Mouse (Mus musculus) liver, embryonic 11.5 days (tissue): Measurements from ENCODE around the gene Phldb1. TPM values are rescaled to one million over a fixed set of nuclear protein-coding genes. Genes with fewer than 3 reads are reported as not detected.
"Not testable (repeated sequence)": the region's sequence is repeated elsewhere in the genome, so short reads cannot be mapped to it uniquely, and the experiment has no call there.

Source experiments
- ATAC-seq: fragments of 200-750 bp; cut with Nextera tagmentation; replicated peaks from 2 replicates; pipeline ENCODE4 v1.8.0; 2017; ENCODE audit warnings: moderate number of reproducible peaks, mild to moderate bottlenecking, moderate TSS enrichment, moderate library complexity; ENCODE audit not compliant: low FRiP score
- DNase-seq: peaks from one replicate; pipeline ENCODE4 v3.0.0-alpha.2; 2017; ENCODE audit warnings: low spot score
- H3K27ac ChIP-seq: fragments of 300-500 bp; sonication (generic); 2 replicates; pipeline ENCODE4 v1.5.1; 2014; ENCODE audit warnings: mild to moderate bottlenecking, low read depth, low read length, control low read depth
- H3K27me3 ChIP-seq: fragments of 300-500 bp; sonication (generic); replicated peaks from 2 replicates; pipeline ENCODE4 v1.6.1; 2014; ENCODE audit warnings: low read length, mixed read lengths; ENCODE audit not compliant: control insufficient read depth, insufficient read depth
- H3K36me3 ChIP-seq: fragments of 300-500 bp; sonication (generic); 2 replicates; pipeline ENCODE4 v1.6.1; 2014; ENCODE audit warnings: mild to moderate bottlenecking, low read length, moderate library complexity, mixed read lengths; ENCODE audit not compliant: control insufficient read depth, insufficient read depth
- H3K4me1 ChIP-seq: fragments of 300-500 bp; sonication (generic); replicated peaks from 2 replicates; pipeline ENCODE4 v1.6.1; 2014; ENCODE audit warnings: low read length, mixed read lengths; ENCODE audit not compliant: control insufficient read depth, insufficient read depth
- H3K4me2 ChIP-seq: fragments of 300-500 bp; sonication (generic); 2 replicates; pipeline ENCODE4 v1.6.1; 2014; ENCODE audit warnings: mild to moderate bottlenecking, control low read depth, moderate library complexity
- H3K4me3 ChIP-seq: fragments of 300-500 bp; sonication (generic); 2 replicates; pipeline ENCODE4 v1.5.1; 2014; ENCODE audit warnings: low read depth, low read length, control low read depth
- H3K9ac ChIP-seq: fragments of 300-500 bp; sonication (generic); 2 replicates; pipeline ENCODE4 v1.6.1; 2014; ENCODE audit warnings: low read depth, low read length, control low read depth
- H3K9me3 ChIP-seq: fragments of 300-500 bp; sonication (generic); 2 replicates; pipeline ENCODE4 v1.6.1; 2016; ENCODE audit warnings: low read length, inconsistent platforms, mixed read lengths; ENCODE audit not compliant: control insufficient read depth
- WGBS: fragments of 180-500 bp; shearing (Covaris S2); extraction: QIAGEN DNeasy Blood & Tissue Kit; methylation state at CpG from one replicate; pipeline ENCODE4 v1.1.7; 2014; 5-methylcytosine and 5-hydroxymethylcytosine counted together
- polyA plus RNA-seq: library from polyadenylated mRNA; unstranded; fragments of >200 nt; fragmentation: Nextera tagmentation; extraction: Ambion mirVana; gene quantifications from 2 replicates; pipeline ENCODE4 v1.2.1, GENCODE M21; 2014

The Phldb1 gene
- polyA plus RNA-seq, result 10.6 and 10.9 TPM in 2 replicates

DNA sequence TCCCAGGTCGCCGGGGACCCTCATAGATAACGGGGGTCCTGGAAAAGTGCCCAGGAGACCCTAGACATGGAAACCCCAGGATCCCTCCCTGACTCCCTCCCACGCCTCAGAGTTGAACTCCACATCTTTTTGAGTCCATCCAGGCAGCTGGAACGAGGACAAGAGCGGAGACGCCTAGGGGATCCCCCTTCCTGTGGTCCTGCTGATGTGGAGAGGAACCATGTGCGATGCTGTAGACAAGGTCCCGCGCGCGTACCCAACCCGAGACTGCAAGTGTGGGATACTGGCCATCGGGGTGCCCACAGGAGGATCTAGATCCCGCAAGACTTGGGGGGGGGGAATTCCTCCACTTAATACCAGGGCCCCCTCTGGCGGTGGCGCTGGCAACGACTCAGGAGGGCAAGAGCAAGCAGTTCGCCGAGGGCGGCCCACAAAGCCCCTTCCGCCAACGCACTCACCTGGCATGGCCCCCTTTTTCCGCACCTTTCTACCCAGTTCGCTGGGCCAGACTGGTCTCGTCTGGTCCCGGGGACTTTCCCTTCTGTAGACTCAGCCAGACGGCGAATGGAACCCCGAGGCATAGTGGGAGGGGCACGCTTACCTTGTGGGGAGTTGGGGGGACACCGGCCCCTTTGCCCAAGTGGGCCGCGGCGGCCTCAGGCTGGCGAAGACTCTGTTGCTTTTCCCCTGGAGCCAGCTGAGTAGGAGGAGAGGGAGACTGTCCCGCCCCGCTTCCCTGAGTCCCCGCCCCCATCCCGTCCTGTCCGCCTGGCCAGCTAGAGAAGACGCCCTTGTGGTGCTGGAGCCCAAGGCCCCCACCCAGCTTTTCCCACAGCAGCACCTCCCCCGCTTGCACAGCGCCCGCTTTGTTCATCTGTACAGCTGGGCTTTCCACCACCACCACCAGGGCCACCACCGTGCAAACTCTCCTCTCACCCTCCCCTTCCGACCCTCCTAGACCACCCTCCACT, at the start of gene Phldb1:
Gene Phldb1, minus strand, starts transcription at position 675 of the 971 bp plus-strand sequence.
- Histone ChIP-seq H3K4me1 (peaks cover 23% of the 10 kb centered on the region), H3K9me3 (no peaks in the 10 kb centered on the region), H3K36me3 (no peaks in the 10 kb centered on the region), H3K4me3 (peak within 1 kb of the TSS; percentile 66), H3K27me3 (peaks cover 13% of the 10 kb centered on the region), H3K9ac (peak within 1 kb of the TSS; percentile 58), H3K27ac (no peak within 1 kb of the TSS), H3K4me2 (peak within 1 kb of the TSS; percentile 97)
- WGBS, result 2% methylated on average over 47 of the region's 47 CpGs
- ATAC-seq, result peak; percentile 49
- peak; percentile 69 for DNase-seq

DNA sequence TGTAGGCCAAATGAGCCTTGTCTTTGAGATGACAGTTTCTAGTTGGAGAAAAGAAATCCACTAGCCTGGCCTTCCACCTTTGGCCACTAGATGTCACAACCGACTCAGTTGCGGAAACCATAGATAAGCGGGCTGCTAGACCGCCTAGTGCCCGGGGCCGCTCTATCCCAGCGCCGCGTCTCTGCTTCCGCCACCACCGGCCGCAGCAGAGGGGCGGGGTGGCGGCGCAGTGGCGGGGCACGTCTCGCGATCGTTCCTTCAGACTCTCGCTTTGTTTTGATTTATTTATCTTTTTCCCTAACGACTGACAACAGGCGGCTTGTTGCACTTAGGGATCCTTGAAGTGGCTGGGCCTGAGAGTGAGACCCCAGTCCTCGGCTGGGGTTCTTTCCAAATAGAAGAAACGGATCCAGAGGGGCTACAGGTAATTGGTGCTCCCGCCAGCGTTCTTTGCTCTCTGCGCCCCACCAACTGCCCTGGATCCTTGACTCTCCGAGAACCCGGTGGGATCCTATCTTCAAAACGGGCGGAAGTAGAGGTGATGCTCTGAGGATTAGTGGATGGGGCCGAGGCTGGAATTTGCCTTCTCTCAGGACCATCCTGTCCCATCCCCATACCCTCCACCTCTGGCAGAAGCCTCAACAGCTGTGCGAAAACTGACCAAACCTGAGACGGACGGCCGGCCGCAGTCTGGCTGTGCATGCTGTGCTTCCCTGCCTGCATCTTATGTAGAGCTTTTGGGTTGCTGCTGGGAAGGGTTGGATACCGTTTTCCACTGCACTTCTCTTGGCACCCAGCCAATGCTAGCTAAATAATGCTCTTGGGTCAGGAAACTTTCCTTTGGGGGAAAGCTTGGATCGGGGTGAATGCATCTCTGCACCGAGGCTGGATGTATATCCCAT, 38.0 kb upstream of the Phldb1 start:
- ATAC-seq, result peak; percentile 98
- under 1% methylated on average over 41 of the region's 41 CpGs for WGBS

DNA sequence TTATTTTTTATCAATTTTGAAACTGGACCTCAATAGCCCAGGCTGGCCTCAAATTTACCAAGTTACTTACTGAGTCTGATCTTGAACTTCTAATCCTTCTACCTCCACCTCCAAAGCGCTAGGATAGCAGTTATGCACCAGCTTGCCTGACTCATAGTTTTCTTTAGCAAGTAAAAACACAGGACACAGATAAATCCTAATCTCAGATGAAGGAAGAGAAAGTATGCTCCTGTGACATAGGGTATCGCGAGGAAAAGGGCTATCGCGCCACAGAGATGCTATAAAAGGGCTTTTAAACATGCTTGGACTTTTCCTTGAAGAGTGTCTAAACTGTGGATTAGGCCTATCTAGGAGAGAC, 37.4 kb upstream of the Phldb1 start:
- no peak overlapping the region for H3K4me3 ChIP-seq
- ATAC-seq (no peak), DNase-seq (no peak)
- H3K27me3 ChIP-seq, result no peaks in the 10 kb centered on the region
- peak overlapping the region; percentile 11 for H3K4me2 ChIP-seq
- no peaks in the 10 kb centered on the region for H3K36me3 ChIP-seq
- H3K9ac ChIP-seq, result 0 out of 2 replicates have a peak overlapping the region, but pooled peaks have one; percentile 20
- H3K4me1 ChIP-seq, result peaks cover 2% of the 10 kb centered on the region
- H3K9me3 ChIP-seq, result no peaks in the 10 kb centered on the region
- peak overlapping the region; percentile 78 for H3K27ac ChIP-seq
- 20% methylated on average over 5 of the region's 5 CpGs for WGBS

More for the DNA sequence above, 38.0 kb upstream of the Phldb1 start:
- Histone ChIP-seq H3K36me3 (no peaks in the 10 kb centered on the region), H3K4me2 (peak overlapping the region; percentile 97), H3K27me3 (no peaks in the 10 kb centered on the region), H3K9ac (peak overlapping the region; percentile 73), H3K4me1 (peaks cover 2% of the 10 kb centered on the region), H3K27ac (peak overlapping the region; percentile 71), H3K9me3 (no peaks in the 10 kb centered on the region), H3K4me3 (peak overlapping the region; percentile 79)
- peak; percentile 90 for DNase-seq

DNA sequence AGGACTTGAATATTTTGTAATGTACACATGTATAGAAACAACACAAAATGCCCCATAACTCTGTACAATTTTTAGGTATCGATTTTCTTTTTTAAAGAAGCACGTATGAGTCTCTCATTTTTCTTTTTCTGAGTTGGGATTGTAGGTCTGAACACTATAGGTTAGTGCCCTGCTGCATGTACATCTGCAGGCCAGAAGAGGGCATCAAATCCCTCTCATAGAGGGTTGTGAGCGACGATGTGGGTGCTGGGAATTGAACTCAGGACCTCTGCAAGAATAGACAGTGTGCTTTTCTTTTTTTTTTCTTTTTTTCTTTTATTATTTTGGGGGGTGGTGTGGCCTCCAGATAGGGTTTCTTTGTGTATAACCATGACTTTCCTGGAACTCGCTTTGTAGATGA, 36.4 kb upstream of the Phldb1 start:
- 88% methylated on average over 5 of the region's 5 CpGs for WGBS
- H3K27ac ChIP-seq, result no peak overlapping the region
- no peak overlapping the region for H3K9ac ChIP-seq
- ATAC-seq, result no peak
- no peaks in the 10 kb centered on the region for H3K36me3 ChIP-seq
- DNase-seq, result no peak
- no peaks in the 10 kb centered on the region for H3K9me3 ChIP-seq
- no peak overlapping the region for H3K4me2 ChIP-seq
- no peak overlapping the region for H3K4me3 ChIP-seq
- H3K4me1 ChIP-seq, result peaks cover 3% of the 10 kb centered on the region
- no peaks in the 10 kb centered on the region for H3K27me3 ChIP-seq

DNA sequence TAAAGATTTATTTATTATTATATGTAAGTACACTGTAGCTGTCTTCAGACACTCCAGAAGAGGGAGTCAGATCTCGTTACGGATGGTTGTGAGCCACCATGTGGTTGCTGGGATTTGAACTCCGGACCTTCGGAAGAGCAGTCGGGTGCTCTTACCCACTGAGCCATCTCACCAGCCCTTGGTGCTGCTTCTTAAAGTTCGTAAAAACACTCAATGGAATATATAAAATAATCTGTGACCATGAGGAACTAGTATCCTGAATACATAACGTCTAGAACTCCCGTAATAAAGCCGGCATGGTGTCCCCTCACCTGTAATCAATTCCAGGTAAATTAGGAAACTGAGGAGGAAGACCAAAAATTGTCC, 33.0 kb upstream of the Phldb1 start:
- DNase-seq, result not testable (repeated sequence)
- peak overlapping the region; percentile 96; the same call in 1 of the 2 replicates for H3K27ac ChIP-seq

DNA sequence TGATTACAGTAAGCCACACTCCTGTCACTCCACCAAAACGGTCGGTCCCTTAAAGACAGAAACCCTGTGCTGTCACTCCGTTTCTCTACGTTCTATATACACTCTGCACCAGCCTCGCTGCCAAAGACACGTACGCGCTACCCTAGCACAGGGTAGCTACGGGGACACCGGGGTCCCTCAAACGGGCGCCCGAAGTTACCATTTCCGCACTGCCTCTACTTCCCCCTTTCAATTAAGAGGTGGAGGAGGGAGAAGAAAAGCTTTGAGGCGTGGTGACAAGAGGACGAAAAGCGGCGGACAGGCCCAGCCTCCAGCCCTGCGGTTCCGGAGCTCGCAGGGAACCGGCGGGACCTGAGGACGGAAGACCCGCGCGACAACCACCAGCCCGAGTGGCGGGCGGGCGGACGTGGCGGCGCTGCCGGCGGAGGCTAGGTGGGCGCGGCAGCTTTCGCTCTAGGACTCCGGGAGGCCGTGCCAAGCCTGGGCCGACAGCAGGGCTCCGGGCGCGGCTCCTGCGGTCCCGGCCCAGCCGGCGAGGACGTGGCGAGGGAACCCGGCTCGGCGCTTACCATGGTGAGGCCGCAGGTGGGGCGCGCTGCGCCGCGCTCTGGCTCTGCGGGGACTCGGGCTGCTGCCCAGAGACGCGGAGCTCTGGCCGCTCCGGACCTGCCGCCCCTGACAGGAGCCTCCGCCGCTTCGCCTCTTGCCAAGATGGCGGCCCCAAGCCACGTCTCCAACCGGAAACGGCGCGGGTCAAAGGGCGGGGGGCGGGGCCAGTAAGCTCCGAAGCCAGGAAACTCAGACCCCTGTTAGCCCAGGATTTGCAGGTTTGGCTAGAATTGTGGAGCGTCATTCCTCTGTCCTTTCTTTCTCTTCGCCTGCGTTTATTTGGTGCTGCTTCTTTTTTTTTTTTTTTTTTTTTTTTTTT, 32.4 kb upstream of the Phldb1 start, which contains the start of the genes Arcn1 and Ift46:
Gene Arcn1, minus strand, starts transcription at position 745 of the 928 bp plus-strand sequence.
Gene Ift46, plus strand, starts transcription at position 808 of the 928 bp plus-strand sequence.
- H3K4me3 ChIP-seq, result peak within 1 kb of the TSS; percentile 95
- H3K27ac ChIP-seq, result peak within 1 kb of the TSS; percentile 96
- H3K9me3 ChIP-seq, result no peaks in the 10 kb centered on the region
- peaks cover 15% of the 10 kb centered on the region for H3K4me1 ChIP-seq
- peak within 1 kb of the TSS; percentile 84 for H3K4me2 ChIP-seq
- under 1% methylated on average over 82 of the region's 82 CpGs for WGBS
- no peaks in the 10 kb centered on the region for H3K36me3 ChIP-seq
- no peaks in the 10 kb centered on the region for H3K27me3 ChIP-seq
- ATAC-seq (peak; percentile 81), DNase-seq (peak; percentile 84)
- H3K9ac ChIP-seq, result peak within 1 kb of the TSS; percentile 97

More for the DNA sequence above, 33.0 kb upstream of the Phldb1 start:
- WGBS, result 41% methylated on average over 7 of the region's 9 CpGs
- H3K9me3 ChIP-seq, ATAC-seq, H3K27me3 ChIP-seq, H3K36me3 ChIP-seq: not testable (repeated sequence)
- Histone ChIP-seq H3K4me1 (peaks cover 16% of the 10 kb centered on the region), H3K9ac (peak overlapping the region; percentile 55; the same call in 1 of the 2 replicates), H3K4me3 (peak overlapping the region; percentile 95), H3K4me2 (peak overlapping the region; percentile 84)

DNA sequence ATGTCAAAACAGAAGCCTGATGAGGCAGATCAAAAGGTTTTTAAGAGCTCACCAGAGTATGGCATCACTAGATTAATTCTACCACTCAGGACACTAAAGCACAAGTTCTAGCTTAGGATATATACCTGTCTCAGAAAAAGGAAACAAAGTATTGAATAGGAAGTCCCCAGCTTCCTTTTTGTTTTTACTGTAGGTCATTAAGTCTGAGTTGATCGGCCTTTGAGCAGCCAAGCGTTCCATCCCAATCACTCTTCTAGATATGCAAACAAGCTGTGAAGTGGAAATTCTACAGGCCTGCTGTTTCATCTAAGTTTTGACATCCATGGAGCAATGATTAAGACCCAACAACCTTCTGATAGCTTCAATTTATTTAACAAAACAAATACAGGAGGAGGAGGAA, 25.9 kb upstream of the Phldb1 start:
- ATAC-seq (no peak), DNase-seq (no peak)
- no peak overlapping the region for H3K9ac ChIP-seq
- H3K9me3 ChIP-seq, result no peaks in the 10 kb centered on the region
- no peak overlapping the region for H3K27ac ChIP-seq
- 86% methylated on average over 2 of the region's 2 CpGs for WGBS
- H3K4me2 ChIP-seq, result no peak overlapping the region
- peaks cover 9% of the 10 kb centered on the region; the same call in 1 of the 2 replicates for H3K4me1 ChIP-seq
- no peaks in the 10 kb centered on the region for H3K27me3 ChIP-seq
- no peak overlapping the region for H3K4me3 ChIP-seq
- peaks cover 19% of the 10 kb centered on the region; the same call in 1 of the 2 replicates for H3K36me3 ChIP-seq
